Mouse (Mus musculus) granulocyte monocyte progenitor cell, adult 5-6 weeks (primary cell): ENCODE measurements at regions not wholly inside any gene's neighbourhood (a gene's known extent, or its start where the extent isn't known, plus 50 kb on each side); places are given as distances from the start of the nearest gene placed in this dataset.
"Not testable (repeated sequence)": the region's sequence is repeated elsewhere in the genome, so short reads cannot be mapped to it uniquely, and the experiment has no call there.

Source experiments
- ATAC-seq: replicated peaks from 2 replicates; pipeline ENCODE4 v1.8.0; 2016; ENCODE audit warnings: mild to moderate bottlenecking, moderate TSS enrichment, inconsistent platforms; ENCODE audit not compliant: poor library complexity, severe bottlenecking

DNA sequence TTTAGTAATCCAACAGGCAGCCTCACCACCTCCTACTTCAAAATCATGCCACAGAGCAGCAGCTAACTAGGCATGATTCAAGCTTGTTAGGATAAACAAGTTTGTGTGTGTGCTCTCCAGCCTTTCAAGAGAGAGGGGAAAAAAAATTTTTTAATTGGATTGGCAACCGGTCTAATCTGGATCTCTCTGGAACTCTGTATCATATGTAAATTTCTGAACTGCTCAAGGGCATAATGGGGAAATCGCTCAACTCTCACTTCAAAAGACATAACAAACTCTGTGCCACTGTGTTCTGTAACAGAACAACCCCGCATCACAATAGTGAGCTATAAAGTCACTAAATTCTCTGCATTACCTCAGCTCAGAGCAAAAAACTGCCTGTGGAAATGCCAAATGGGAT is 147.9 kb upstream of the Krtap11-1 start:
- ATAC-seq: no peak

GRCm38 (mm10) chr16:89715716-89716115 is 144.7 kb upstream of the Krtap11-1 start:
- ATAC-seq: not testable (repeated sequence)

- no peak for ATAC-seq
Observed at GRCm38 (mm10) chr16:89704316-89704715, 133.3 kb upstream of the Krtap11-1 start.

DNA sequence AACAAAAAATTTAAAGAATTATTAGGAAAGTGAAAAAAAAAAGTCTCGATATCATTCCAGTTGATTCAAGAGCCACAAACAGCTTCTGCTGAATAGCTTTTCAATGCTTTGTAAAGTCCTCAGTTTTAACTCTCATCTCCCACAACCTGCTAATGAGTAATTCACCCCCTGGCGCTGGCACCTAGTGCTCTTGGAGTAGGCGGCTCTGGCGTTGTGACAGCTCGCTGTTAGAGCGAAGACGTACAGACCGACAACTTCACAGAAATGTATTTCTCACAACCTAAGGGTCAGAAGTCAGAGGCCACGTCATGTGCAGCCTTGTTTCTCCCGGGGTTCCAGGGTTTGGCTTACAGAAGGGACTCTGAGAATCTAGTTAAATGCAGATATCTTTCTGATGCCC is 132.2 kb upstream of the Krtap11-1 start:
- no peak for ATAC-seq

DNA sequence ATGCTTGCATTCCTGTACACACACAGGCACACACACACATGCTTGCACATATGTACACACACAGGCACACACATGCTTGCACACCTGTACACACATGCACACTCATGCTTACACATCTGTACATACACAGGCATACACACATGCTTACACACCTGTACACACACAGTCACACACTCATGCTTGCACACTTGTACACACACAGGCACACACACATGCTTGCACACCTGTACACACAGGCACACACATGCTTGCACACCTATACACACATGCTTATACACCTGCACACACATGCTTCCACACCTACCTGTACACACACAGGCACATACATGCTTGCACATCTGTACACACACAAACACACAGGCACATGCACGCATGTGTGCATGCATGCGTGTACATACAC is 131.4 kb upstream of the Krtap11-1 start:
- no peak for ATAC-seq

DNA sequence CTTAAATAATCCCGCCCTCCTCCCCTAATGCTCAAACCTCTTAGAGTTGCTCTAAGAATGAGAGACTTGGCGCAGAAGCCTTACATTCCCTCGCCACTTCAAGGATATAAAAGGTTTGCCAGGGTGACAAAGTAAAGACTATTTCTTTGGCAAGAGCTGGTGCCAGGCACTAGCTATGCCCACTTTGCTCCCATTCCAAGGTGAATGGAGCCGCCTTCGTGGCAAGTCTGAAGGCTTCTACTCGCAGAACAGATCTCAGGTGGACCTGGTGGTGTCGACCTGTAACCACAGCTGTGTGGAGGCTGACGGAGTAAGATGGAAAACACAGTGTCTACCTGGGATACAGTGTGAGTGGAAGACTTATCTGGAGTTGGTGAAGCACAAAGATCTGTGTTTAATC is 130.8 kb upstream of the Krtap11-1 start:
- ATAC-seq: no peak

GRCm38 (mm10) chr16:89699710-89700109 is 128.7 kb upstream of the Krtap11-1 start:
- ATAC-seq: no peak

DNA sequence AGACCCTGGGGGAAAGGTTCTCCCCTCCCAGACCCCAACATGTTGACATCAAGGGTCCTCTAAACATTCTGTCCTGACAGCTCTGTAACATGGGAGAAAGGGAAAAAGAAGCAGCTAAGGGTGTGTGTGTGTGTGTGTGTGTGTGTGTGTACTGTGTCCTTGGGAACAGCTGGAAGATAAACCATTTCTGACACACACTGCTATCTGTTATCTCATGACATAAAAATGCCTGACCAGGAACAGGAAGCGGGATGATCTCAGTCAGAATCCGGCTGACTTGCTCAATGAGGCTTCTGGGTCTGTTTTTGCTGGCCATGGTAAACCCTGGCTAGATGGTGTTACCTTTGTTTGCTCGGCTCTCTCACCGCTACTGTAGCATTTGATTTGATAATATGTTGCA is 124.8 kb upstream of the Krtap11-1 start:
- no peak for ATAC-seq

- ATAC-seq: no peak
Observed at GRCm38 (mm10) chr16:89695406-89695805, 124.4 kb upstream of the Krtap11-1 start.

GRCm38 (mm10) chr16:89693321-89693720 is 122.3 kb upstream of the Krtap11-1 start:
- no peak for ATAC-seq

- no peak for ATAC-seq
Observed at GRCm38 (mm10) chr16:89679438-89679837, 108.5 kb upstream of the Krtap11-1 start.

- ATAC-seq: no peak
Observed at GRCm38 (mm10) chr16:89678446-89679015, 107.5 kb upstream of the Krtap11-1 start.

GRCm38 (mm10) chr16:89675009-89675785 is 104.2 kb upstream of the Krtap11-1 start:
- no peak for ATAC-seq

- no peak for ATAC-seq
Observed at GRCm38 (mm10) chr16:89674159-89674902, 103.3 kb upstream of the Krtap11-1 start.

- no peak for ATAC-seq
Observed at GRCm38 (mm10) chr16:89671188-89671726, 100.3 kb upstream of the Krtap11-1 start.

DNA sequence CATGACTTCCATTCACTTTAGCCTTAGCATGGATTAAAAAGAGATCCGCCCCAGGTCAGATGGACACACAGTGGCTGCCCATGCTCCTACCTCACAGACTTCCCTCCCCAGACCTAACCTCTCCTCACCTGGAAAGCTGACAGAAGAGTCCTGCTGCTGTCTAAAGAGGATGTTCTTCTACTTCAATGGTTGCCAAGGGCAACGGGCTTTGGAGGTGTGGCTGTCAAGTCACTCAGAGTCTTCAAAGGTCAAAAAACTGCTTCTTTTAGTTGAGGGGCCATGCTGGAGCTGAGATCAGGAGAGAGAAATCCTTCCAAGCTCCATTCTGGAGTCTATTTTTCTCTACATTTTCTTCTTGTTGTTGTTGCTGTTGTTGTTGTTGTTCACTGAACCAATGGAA is 89.1 kb upstream of the Krtap11-1 start:
- ATAC-seq: no peak

DNA sequence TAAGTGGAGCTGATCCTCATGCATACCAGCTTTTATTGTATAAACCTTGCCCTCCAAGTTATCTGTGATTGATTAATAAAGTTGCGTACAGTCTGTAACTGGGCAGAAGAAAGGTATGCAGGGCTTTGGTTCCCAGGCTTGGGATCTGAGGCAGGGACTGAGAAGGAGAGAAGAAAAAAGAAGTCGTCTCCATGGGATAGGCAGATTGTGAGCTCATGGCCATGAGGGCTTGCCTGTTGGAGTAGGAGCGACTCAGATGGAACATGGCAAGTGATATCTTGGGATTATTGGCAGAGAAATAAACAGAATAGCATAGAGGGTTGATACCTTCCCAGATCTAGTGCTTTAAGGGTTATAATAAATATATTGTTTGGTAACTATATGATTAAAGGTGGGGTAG is 85.1 kb upstream of the Krtap11-1 start:
- no peak for ATAC-seq

DNA sequence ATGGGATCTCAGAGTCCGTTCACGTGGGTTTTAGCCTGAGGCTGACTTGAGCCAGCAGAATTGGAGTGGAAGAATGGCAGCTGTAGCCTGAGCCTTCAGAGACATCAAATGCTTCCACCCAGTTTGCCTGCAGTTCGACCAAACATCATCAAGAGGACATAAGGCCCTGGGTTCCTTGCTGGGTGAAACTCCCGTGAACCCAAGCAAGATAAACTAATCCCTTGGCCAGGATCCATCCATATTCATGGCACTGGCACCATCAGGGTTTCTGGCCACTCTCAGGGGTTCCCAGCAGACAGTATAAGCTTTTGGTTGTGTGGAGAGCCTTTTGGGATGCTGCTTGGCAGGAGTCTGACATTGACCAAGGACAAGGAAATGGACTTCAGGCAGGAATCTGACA is 77.7 kb upstream of the Krtap11-1 start:
- no peak for ATAC-seq

GRCm38 (mm10) chr16:89633917-89634601 is 63.1 kb upstream of the Krtap11-1 start:
- no peak for ATAC-seq

DNA sequence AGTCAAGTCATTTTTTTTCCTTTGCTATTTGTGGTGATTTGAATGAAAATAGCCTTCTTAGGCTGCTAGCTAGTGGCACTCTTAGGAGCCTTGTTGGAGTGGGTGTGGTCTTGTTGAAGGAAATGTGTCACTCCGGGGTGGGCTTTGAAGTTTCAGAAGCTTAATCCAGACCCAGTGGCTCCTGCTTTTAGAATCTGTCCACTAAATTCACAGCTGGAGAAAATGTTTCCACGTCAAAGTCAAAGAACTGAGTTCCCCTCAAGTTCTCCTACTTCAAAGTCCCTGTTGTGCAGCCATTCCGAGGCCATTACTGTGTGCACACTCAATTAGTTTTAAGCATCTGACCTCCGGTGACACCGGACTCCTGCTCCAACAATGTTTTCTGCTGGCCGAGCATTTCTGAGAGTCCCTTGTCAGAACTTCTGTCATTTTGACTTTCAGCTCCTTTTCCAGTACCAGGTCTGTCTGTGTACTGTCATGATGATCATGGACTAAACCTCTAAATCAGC is 61.2 kb upstream of the Krtap11-1 start:
- ATAC-seq: no peak
